Mouse (Mus musculus): ENCODE data around the gene Chd4.

GRCm38 (mm10) chr6:125143904-125144303 lies 48.1 kb downstream of the Chd4 start:
- no peak for TF ChIP-seq CTCF (IDR thresholded peaks at IDR 0.05; ENCODE audit: low read depth)
- TF ChIP-seq EP300 (IDR thresholded peaks at IDR 0.05; ENCODE audit: low read depth): no peak

All from liver, postnatal 0 days (tissue).